Mouse (Mus musculus) Muller cell, postnatal 12 days (primary cell): ENCODE measurements around the gene Sall4.

Experiments
- DNase-seq: peaks from one replicate; pipeline ENCODE4 v3.0.0-alpha.2; 2015; ENCODE audit errors: inconsistent ontology term

Gene Sall4

GRCm38 (mm10) chr2:168767582-168767981, at the start of gene Sall4:
Gene Sall4, minus strand, starts transcription at chr2:168767943.
- no peak for DNase-seq

- no peak for DNase-seq
These were observed 45.5 kb upstream of the Sall4 start for GRCm38 (mm10) chr2:168813243-168813642.

GRCm38 (mm10) chr2:168809895-168810294, 42.2 kb upstream of the Sall4 start:
- no peak for DNase-seq

DNA sequence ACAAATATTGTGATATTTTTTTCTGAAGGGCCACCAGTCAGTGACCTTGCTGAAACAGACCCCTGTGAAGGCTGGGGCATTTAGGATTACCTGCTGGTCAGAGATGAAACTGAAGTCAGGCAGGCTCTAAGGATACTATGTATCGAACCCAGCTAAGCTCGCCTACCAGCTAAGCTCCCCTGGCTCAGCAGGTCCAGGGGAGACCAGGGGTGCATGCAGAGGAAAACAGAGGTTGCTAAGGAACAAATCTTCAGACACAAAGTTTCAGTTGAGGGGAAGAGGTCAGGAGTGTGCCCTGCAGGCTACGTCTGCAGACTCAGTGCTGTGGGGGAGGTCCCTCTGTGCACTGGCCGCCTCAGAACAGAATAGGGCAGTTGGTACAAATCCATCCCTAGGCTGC, 39.9 kb upstream of the Sall4 start:
- DNase-seq, result no peak

DNA sequence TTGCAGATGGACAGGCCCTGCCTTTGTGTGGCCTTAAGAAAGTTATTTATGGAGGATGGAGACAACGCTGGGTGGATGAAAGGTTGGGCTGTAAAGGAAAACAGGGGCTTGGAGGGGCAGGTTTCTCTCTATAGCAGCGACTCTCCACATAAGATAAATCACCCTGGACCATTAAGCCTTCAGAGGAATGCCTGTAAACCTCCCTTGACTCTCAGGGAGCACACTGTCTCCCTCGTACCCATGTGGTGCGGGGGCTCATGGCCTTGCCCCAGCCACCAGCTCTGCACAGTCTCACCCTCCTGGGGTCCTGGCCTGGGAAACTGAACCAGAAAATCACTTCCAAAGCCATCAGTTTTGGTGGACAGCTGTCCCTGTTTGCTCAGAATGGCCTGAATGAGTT, 36.1 kb upstream of the Sall4 start:
- no peak for DNase-seq

- no peak for DNase-seq
These were observed 31.6 kb upstream of the Sall4 start for GRCm38 (mm10) chr2:168799326-168799725.

GRCm38 (mm10) chr2:168798921-168799320, 31.2 kb upstream of the Sall4 start:
- no peak for DNase-seq

- DNase-seq, result no peak
These were observed 23.5 kb upstream of the Sall4 start for GRCm38 (mm10) chr2:168791115-168791802.

- no peak for DNase-seq
These were observed 18.4 kb upstream of the Sall4 start for GRCm38 (mm10) chr2:168786174-168786573.

GRCm38 (mm10) chr2:168780596-168780995, 12.9 kb upstream of the Sall4 start:
- DNase-seq, result no peak

DNA sequence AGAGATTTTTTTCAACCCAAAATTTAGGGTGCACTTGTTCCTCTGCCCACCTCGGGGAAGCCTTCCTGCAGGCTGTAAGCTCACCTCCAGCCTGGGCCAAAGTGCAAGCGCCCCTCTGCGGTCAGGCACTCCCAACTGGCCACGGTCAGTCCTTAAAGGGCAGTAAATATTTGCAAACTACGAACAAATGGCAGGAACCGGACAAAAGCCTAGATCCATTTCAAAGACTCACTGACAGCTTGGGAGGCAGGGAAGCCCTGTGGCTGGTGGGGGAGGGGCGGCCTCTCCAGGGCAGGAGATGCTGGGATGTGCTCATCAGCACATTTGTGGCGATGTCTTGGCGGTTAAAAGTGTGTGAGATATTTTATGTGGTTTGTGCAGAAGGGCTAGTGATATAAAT, 12.3 kb upstream of the Sall4 start:
- DNase-seq, result no peak

GRCm38 (mm10) chr2:168777481-168777880, 9.7 kb upstream of the Sall4 start:
- no peak for DNase-seq

GRCm38 (mm10) chr2:168776238-168776637, 8.5 kb upstream of the Sall4 start:
- DNase-seq, result no peak

- DNase-seq, result no peak
These were observed 1.5 kb upstream of the Sall4 start for GRCm38 (mm10) chr2:168769259-168769658.

GRCm38 (mm10) chr2:168766538-168767361, 993 bp downstream of the Sall4 start:
- DNase-seq, result no peak

- DNase-seq, result no peak
These were observed 1.8 kb downstream of the Sall4 start for GRCm38 (mm10) chr2:168765696-168766537.

- DNase-seq, result peak; percentile 34
These were observed 2.6 kb downstream of the Sall4 start for GRCm38 (mm10) chr2:168765065-168765681.

- no peak for DNase-seq
These were observed 3.3 kb downstream of the Sall4 start for GRCm38 (mm10) chr2:168764460-168764867.

DNA sequence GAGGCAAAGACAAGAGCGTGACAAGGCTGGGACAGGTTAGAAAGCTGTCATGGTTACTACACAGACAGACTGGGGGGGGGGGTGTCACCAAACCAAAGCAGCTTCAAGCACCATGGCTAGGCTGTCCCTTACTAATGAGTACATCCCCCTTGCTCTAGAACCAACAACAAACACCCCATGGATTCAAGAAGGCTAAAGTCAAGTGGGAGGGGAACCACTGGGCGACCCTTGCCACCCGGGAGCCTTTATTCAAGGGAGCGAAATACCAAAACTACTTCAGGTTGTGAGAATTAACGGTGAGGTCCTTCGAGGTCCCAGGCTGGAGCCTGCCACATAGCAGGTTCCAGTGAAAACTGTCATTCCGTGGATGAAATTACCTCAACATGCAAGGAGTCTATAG, 4.0 kb downstream of the Sall4 start:
- DNase-seq, result no peak

GRCm38 (mm10) chr2:168762411-168762815, 5.3 kb downstream of the Sall4 start:
- no peak for DNase-seq

GRCm38 (mm10) chr2:168761954-168762353, 5.8 kb downstream of the Sall4 start:
- no peak for DNase-seq

- no peak for DNase-seq
These were observed 6.6 kb downstream of the Sall4 start for GRCm38 (mm10) chr2:168761141-168761540.
